Mouse (Mus musculus) limb, embryonic 11.5 days (tissue): Measurements from ENCODE around the gene Gm2016. TPM values are rescaled to one million over a fixed set of nuclear protein-coding genes. Genes with fewer than 3 reads are reported as not detected.
A peak's percentile ranks its signal among the peaks of the same experiment; 100 is the strongest.
"Not testable (repeated sequence)": the region's sequence is repeated elsewhere in the genome, so short reads cannot be mapped to it uniquely, and the experiment has no call there.

Experiments used
- ATAC-seq: fragments of 200-750 bp; cut with Nextera tagmentation; 2 replicates; pipeline ENCODE4 v1.8.0; 2017; ENCODE audit warnings: low read depth; ENCODE audit not compliant: insufficient number of reproducible peaks, low FRiP score, low TSS enrichment
- DNase-seq: peaks from one replicate; pipeline ENCODE4 v3.0.0-alpha.2; 2015; ENCODE audit warnings: low spot score
- H3K27ac ChIP-seq: fragments of 300-500 bp; sonication (generic); replicated peaks from 2 replicates; pipeline ENCODE4 v1.5.1; 2014; ENCODE audit warnings: low read depth, mild to moderate bottlenecking, low read length
- H3K27me3 ChIP-seq: fragments of 300-500 bp; sonication (generic); 2 replicates; pipeline ENCODE4 v1.6.1; 2014; ENCODE audit warnings: mild to moderate bottlenecking, low read length, mixed read lengths; ENCODE audit not compliant: control insufficient read depth, insufficient read depth
- H3K36me3 ChIP-seq: fragments of 300-500 bp; sonication (generic); 2 replicates; pipeline ENCODE4 v1.6.1; 2014; ENCODE audit warnings: mild to moderate bottlenecking, low read length, moderate library complexity, mixed read lengths; ENCODE audit not compliant: control insufficient read depth, insufficient read depth
- H3K4me1 ChIP-seq: fragments of 300-500 bp; sonication (generic); 2 replicates; pipeline ENCODE4 v1.6.1; 2014; ENCODE audit warnings: low read length, mixed read lengths; ENCODE audit not compliant: control insufficient read depth, insufficient read depth
- H3K4me2 ChIP-seq: fragments of 300-500 bp; sonication (generic); 2 replicates; pipeline ENCODE4 v1.6.1; 2014; ENCODE audit warnings: low read depth, mild to moderate bottlenecking, moderate library complexity; ENCODE audit not compliant: severe bottlenecking
- H3K4me3 ChIP-seq: fragments of 300-500 bp; sonication (generic); 2 replicates; pipeline ENCODE4 v1.5.1; 2014; ENCODE audit warnings: low read depth, low read length
- H3K9ac ChIP-seq: fragments of 300-500 bp; sonication (generic); 2 replicates; pipeline ENCODE4 v1.6.1; 2014; ENCODE audit warnings: mild to moderate bottlenecking, low read length
- H3K9me3 ChIP-seq: fragments of 300-500 bp; sonication (generic); 2 replicates; pipeline ENCODE4 v1.6.1; 2016; ENCODE audit warnings: low read length; ENCODE audit not compliant: control insufficient read depth
- WGBS: fragments of 180-500 bp; shearing (Covaris S2); extraction: QIAGEN DNeasy Blood & Tissue Kit; methylation state at CpG from one replicate; pipeline ENCODE4 v1.1.7; 2014; 5-methylcytosine and 5-hydroxymethylcytosine counted together
- polyA plus RNA-seq: library from polyadenylated mRNA; unstranded; fragments of >200 nt; fragmentation: Nextera tagmentation; extraction: Ambion mirVana; gene quantifications from 2 replicates; pipeline ENCODE4 v1.2.1, GENCODE M21; 2014

Gm2016 gene
- polyA plus RNA-seq, result not detected in 2 replicates

DNA sequence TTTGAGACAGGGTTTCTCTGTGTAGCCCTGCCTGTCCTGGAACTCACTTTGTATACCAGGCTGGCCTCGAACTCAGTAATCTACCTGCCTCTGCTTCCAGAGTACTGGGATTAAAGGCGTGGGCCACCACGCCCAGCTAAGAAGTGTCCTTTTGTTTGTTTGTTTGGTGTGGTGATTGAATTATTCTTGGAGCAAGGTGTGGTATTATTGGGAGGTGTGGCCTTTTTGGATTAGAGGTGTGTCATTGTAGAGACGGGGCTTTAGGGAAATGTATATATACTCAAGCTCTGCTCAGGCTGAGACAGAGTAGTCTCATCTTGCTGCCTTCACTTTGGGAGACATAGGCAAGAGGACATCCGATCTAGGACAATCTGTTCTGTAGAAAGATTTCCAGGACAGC is at the start of gene Gm2016:
TSS of gene Gm2016 (plus strand) at position 301 of the 400 bp plus-strand sequence.
- H3K27me3 ChIP-seq, H3K4me3 ChIP-seq, H3K4me2 ChIP-seq, ATAC-seq, H3K36me3 ChIP-seq, H3K9ac ChIP-seq, DNase-seq, H3K9me3 ChIP-seq, H3K4me1 ChIP-seq, H3K27ac ChIP-seq: not testable (repeated sequence)
- WGBS, result 89% methylated on average over 5 of the region's 5 CpGs

GRCm38 (mm10) chr12:87842239-87842638 is 31.6 kb upstream of the Gm2016 start, which contains the start of gene Gm2001:
Gm2001 (minus strand) TSS chr12:87842339.
- not testable (repeated sequence) for ATAC-seq

GRCm38 (mm10) chr12:87850657-87851056 is 23.2 kb upstream of the Gm2016 start:
- H3K27ac ChIP-seq, H3K36me3 ChIP-seq, ATAC-seq, H3K4me2 ChIP-seq, H3K4me1 ChIP-seq, H3K4me3 ChIP-seq, H3K9ac ChIP-seq, DNase-seq, H3K9me3 ChIP-seq, H3K27me3 ChIP-seq: not testable (repeated sequence)
- WGBS, result no CpG with 5 or more reads among the region's 2 CpGs

More at GRCm38 (mm10) chr12:87842239-87842638, 31.6 kb upstream of the Gm2016 start, which contains the start of gene Gm2001:
- H3K4me3 ChIP-seq, H3K4me1 ChIP-seq, H3K27ac ChIP-seq, H3K27me3 ChIP-seq, H3K4me2 ChIP-seq, H3K9me3 ChIP-seq, H3K9ac ChIP-seq, H3K36me3 ChIP-seq, DNase-seq: not testable (repeated sequence)
- 74% methylated on average over 1 of the region's 2 CpGs for WGBS

- H3K36me3 ChIP-seq, H3K4me3 ChIP-seq, H3K4me1 ChIP-seq, DNase-seq, H3K27ac ChIP-seq, H3K4me2 ChIP-seq, H3K9ac ChIP-seq, ATAC-seq, H3K27me3 ChIP-seq, H3K9me3 ChIP-seq: not testable (repeated sequence)
- WGBS, result 72% methylated on average over 1 of the region's 1 CpGs
Observed at GRCm38 (mm10) chr12:87856067-87856466, 17.8 kb upstream of the Gm2016 start.

DNA sequence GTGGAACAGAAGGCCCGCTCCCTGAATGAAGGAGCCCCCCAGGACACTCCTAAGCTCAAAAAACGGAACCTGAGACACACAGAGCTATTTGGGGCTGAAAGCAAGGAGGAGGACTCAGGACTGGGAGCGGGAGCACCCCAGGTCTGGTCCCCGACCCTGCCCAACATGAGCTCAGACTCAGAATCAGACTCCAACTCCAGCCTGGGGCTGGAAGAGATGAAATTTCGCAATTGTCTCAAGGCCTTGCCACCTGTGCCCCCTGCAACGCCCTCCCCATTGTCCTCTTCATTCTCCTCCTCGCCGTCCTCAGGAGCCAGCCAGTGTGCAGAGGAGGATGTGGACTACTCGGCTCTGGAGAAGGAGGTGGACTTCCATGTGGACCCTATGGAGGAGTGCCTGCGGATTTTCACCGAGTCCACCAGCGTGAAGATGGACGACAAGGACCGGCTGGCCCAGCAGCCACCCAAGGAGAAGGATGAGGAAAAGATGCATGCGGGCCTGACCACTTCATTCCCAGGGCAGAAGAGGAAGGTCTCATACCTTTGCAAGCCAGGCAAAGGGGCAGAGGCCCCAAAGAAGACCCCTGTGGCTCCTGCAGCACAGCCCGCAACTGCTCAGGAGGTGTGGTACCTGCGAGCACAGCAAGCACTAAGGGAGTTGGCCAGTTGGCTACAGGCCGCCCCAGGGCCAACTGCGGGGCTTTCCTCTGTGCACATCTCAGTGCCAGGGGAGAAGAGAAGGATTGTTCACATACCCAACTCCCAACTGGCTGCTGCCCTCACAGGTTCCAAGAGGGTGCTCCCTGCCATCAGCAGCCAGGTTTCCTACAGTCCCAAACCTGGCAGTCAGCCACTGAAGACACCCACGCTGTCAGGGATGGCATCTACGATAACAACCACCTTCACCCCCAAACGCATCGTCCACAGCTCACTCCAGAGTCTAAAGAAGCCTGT is 11.9 kb upstream of the Gm2016 start:
- ATAC-seq, result peak; percentile 10; the same call in 1 of the 2 replicates
- WGBS, result 86% methylated on average over 23 of the region's 23 CpGs
- not testable (repeated sequence) for H3K4me1 ChIP-seq, H3K36me3 ChIP-seq, H3K4me3 ChIP-seq, DNase-seq, H3K9me3 ChIP-seq, H3K9ac ChIP-seq, H3K27me3 ChIP-seq, H3K27ac ChIP-seq, H3K4me2 ChIP-seq

- not testable (repeated sequence) for DNase-seq, H3K4me2 ChIP-seq, H3K36me3 ChIP-seq, ATAC-seq, H3K9ac ChIP-seq, H3K4me1 ChIP-seq, H3K27ac ChIP-seq, H3K9me3 ChIP-seq, H3K4me3 ChIP-seq, H3K27me3 ChIP-seq
- WGBS, result 93% methylated on average over 8 of the region's 11 CpGs
Observed at GRCm38 (mm10) chr12:87863638-87864037, 10.2 kb upstream of the Gm2016 start.

- not testable (repeated sequence) for H3K4me1 ChIP-seq, ATAC-seq, H3K9ac ChIP-seq, H3K4me2 ChIP-seq, H3K27ac ChIP-seq, H3K36me3 ChIP-seq, H3K4me3 ChIP-seq, H3K27me3 ChIP-seq, H3K9me3 ChIP-seq, DNase-seq
- 81% methylated on average over 2 of the region's 2 CpGs for WGBS
Observed at GRCm38 (mm10) chr12:87864048-87864447, 9.8 kb upstream of the Gm2016 start.

- WGBS, result 100% methylated on average over 1 of the region's 1 CpGs
Observed at GRCm38 (mm10) chr12:87895070-87895469, 21.2 kb downstream of the Gm2016 start, which contains the start of gene Gm2022. Gm2022 (plus strand) TSS chr12:87895370.

More at GRCm38 (mm10) chr12:87895070-87895469, 21.2 kb downstream of the Gm2016 start, which contains the start of gene Gm2022:
- H3K27ac ChIP-seq, H3K4me3 ChIP-seq, DNase-seq, H3K27me3 ChIP-seq, H3K9me3 ChIP-seq, ATAC-seq, H3K4me2 ChIP-seq, H3K9ac ChIP-seq, H3K4me1 ChIP-seq, H3K36me3 ChIP-seq: not testable (repeated sequence)
